Mouse (Mus musculus): ENCODE results near the gene Wipi1. TPM values are rescaled to one million over a fixed set of nuclear protein-coding genes. Genes with fewer than 3 reads are reported as not detected.
A peak's percentile ranks its signal among the peaks of the same experiment; 100 is the strongest.
"Not testable (repeated sequence)": the region's sequence is repeated elsewhere in the genome, so short reads cannot be mapped to it uniquely, and the experiment has no call there.

The Wipi1 gene
- 17.6 TPM in 2 replicates for polyA plus RNA-seq (2015; fragmentation: Nextera tagmentation; extraction: Ambion mirVana)

GRCm38 (mm10) chr11:109611303-109612149, at the start of gene Wipi1:
Gene Wipi1, minus strand, starts transcription at chr11:109611967.
- ATAC-seq (ENCODE audit: low FRiP score, low read depth), result peak; percentile 98
- Histone ChIP-seq H3K9me3 (no peaks in the 10 kb centered on the region), H3K36me3 (no peaks in the 10 kb centered on the region), H3K27ac (replicated peaks) (peak within 1 kb of the TSS; percentile 78), H3K4me2 (peak within 1 kb of the TSS; percentile 95), H3K4me1 (replicated peaks) (peaks cover 19% of the 10 kb centered on the region), H3K9ac (peak within 1 kb of the TSS; percentile 71), H3K4me3 (peak within 1 kb of the TSS; percentile 73), H3K27me3 (no peaks in the 10 kb centered on the region)
- WGBS, result under 1% methylated on average over 57 of the region's 58 CpGs

DNA sequence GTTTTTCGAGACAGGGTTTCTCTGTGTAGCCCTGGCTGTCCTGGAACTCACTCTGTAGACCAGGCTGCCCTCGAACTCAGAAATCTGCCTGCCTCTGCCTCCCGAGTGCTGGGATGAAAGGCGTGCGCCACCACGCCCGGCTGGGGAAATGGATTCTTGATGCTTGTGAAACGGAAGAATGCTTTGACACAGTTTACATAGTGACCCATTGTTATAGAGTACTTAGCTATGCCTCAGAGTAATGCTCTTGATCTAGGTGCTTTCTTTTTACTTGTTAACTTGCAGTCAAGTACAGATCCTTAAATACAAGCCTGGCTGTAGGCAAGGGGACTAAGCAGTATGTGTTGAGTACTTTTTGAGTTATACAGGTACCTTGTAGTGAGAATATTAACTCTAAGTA, 48.8 kb upstream of the Wipi1 start:
- not testable (repeated sequence) for H3K9me3 ChIP-seq; H3K4me3 ChIP-seq; H3K9ac ChIP-seq; H3K27ac ChIP-seq (replicated peaks); H3K4me1 ChIP-seq (replicated peaks); H3K4me2 ChIP-seq; ATAC-seq (ENCODE audit: low FRiP score, low read depth); H3K27me3 ChIP-seq
- H3K36me3 ChIP-seq, result peaks cover 72% of the 10 kb centered on the region
- WGBS, result 89% methylated on average over 8 of the region's 8 CpGs

DNA sequence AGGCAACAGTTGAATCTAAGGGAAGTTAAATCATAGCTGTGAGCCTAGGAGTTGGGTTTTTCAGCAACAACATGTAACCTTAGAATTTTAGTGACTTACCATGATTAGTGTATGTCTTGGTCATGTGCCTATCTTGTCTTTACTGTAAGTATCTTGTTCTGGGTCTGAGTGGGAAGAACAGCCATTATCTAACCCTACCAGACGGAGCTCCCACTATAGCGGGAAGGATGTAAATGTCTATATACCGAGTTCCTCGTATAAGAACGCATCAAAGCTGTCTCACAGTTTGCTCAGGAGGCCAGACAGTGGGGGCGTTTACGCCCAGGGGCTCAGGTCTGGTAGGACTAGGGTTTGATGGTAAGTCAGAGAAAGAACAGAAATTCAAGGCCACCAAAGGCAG, 44.5 kb upstream of the Wipi1 start:
- peaks cover 45% of the 10 kb centered on the region for H3K36me3 ChIP-seq
- WGBS, result 92% methylated on average over 7 of the region's 7 CpGs

DNA sequence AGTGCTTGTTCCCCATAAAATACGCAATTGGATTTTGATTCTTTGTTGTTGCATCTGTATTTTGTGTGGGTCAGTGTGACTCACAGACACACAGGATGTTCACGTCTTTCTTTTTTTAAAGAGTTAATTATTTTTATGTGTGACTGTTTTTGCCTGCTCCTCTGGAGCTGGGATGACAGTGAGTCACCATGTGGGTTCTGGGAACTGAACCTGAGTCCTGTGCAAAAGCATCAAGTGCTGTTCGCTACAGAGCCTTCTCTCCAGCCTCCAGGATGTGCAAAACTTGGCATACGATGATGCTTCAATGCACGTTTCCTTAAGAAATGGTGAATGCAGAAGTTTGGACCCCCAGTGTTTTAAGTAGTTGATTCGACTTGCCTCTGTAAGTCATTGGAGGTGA, 42.8 kb upstream of the Wipi1 start:
- Histone ChIP-seq H3K4me3 (no peak overlapping the region), H3K4me1 (replicated peaks) (peaks cover 43% of the 10 kb centered on the region), H3K36me3 (peaks cover 29% of the 10 kb centered on the region), H3K27ac (replicated peaks) (no peak overlapping the region), H3K27me3 (no peaks in the 10 kb centered on the region), H3K9ac (no peak overlapping the region), H3K9me3 (no peaks in the 10 kb centered on the region), H3K4me2 (no peak overlapping the region)
- no peak for ATAC-seq (ENCODE audit: low FRiP score, low read depth)
- 89% methylated on average over 6 of the region's 6 CpGs for WGBS

More for the DNA sequence above, 44.5 kb upstream of the Wipi1 start:
- Histone ChIP-seq H3K4me2 (no peak overlapping the region), H3K4me3 (no peak overlapping the region), H3K9me3 (no peaks in the 10 kb centered on the region), H3K9ac (no peak overlapping the region), H3K27me3 (no peaks in the 10 kb centered on the region), H3K27ac (replicated peaks) (no peak overlapping the region), H3K4me1 (replicated peaks) (peaks cover 38% of the 10 kb centered on the region)
- ATAC-seq (ENCODE audit: low FRiP score, low read depth), result no peak

GRCm38 (mm10) chr11:109653201-109653600, 41.4 kb upstream of the Wipi1 start:
- no peak for ATAC-seq (ENCODE audit: low FRiP score, low read depth)
- Histone ChIP-seq H3K4me3 (peak overlapping the region; percentile 72; the same call in 1 of the 2 replicates), H3K27me3 (no peaks in the 10 kb centered on the region), H3K9me3 (no peaks in the 10 kb centered on the region), H3K4me2 (peak overlapping the region; percentile 73), H3K4me1 (replicated peaks) (peaks cover 57% of the 10 kb centered on the region), H3K27ac (replicated peaks) (peak overlapping the region; percentile 3), H3K36me3 (peaks cover 28% of the 10 kb centered on the region), H3K9ac (peak overlapping the region; percentile 97)
- WGBS, result 58% methylated on average over 8 of the region's 8 CpGs

DNA sequence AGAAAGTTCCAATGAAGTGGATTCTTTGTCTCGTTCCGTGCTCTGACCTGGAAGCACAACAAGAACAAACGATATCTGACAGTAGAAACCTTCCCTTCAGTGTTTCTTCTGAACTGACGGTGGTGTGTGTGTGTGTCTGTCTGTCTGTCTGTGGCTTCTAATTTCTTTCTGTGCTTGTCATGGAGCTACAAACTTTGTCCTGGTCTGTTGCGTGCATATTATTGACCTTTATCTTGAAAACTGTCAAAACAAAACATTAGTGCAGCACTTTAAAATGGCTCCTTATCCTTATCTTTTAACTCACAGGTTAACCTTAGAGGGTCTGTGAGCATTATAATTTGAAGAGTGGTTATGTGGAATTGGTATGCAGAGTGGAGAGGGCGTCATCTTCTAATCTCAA, 40.7 kb upstream of the Wipi1 start:
- H3K27ac ChIP-seq (replicated peaks), result no peak overlapping the region
- peak overlapping the region; percentile 73 for H3K4me2 ChIP-seq
- no peaks in the 10 kb centered on the region for H3K9me3 ChIP-seq
- peak overlapping the region; percentile 97; the same call in 1 of the 2 replicates for H3K9ac ChIP-seq
- no peaks in the 10 kb centered on the region for H3K27me3 ChIP-seq
- H3K4me1 ChIP-seq (replicated peaks), result peaks cover 60% of the 10 kb centered on the region
- WGBS, result 50% methylated on average over 6 of the region's 6 CpGs
- ATAC-seq (ENCODE audit: low FRiP score, low read depth), result no peak
- H3K4me3 ChIP-seq, result peak overlapping the region; percentile 72
- H3K36me3 ChIP-seq, result peaks cover 28% of the 10 kb centered on the region

GRCm38 (mm10) chr11:109651566-109652024, 39.8 kb upstream of the Wipi1 start:
- WGBS, result 0% methylated on average over 21 of the region's 21 CpGs
- Histone ChIP-seq H3K4me1 (replicated peaks) (peaks cover 59% of the 10 kb centered on the region), H3K36me3 (peaks cover 21% of the 10 kb centered on the region), H3K4me2 (peak overlapping the region; percentile 73), H3K9me3 (no peaks in the 10 kb centered on the region), H3K27me3 (no peaks in the 10 kb centered on the region), H3K9ac (peak overlapping the region; percentile 97), H3K27ac (replicated peaks) (peak overlapping the region; percentile 99), H3K4me3 (peak overlapping the region; percentile 72)
- no peak for ATAC-seq (ENCODE audit: low FRiP score, low read depth)

- Histone ChIP-seq H3K4me3 (peak overlapping the region; percentile 72), H3K9me3 (no peaks in the 10 kb centered on the region), H3K4me1 (replicated peaks) (peaks cover 58% of the 10 kb centered on the region), H3K36me3 (peaks cover 15% of the 10 kb centered on the region), H3K27ac (replicated peaks) (peak overlapping the region; percentile 99), H3K9ac (peak overlapping the region; percentile 97), H3K27me3 (no peaks in the 10 kb centered on the region), H3K4me2 (peak overlapping the region; percentile 73)
- ATAC-seq (ENCODE audit: low FRiP score, low read depth), result peak; percentile 96
- 0% methylated on average over 58 of the region's 90 CpGs for WGBS
These were observed 39.2 kb upstream of the Wipi1 start for GRCm38 (mm10) chr11:109650788-109651565.

DNA sequence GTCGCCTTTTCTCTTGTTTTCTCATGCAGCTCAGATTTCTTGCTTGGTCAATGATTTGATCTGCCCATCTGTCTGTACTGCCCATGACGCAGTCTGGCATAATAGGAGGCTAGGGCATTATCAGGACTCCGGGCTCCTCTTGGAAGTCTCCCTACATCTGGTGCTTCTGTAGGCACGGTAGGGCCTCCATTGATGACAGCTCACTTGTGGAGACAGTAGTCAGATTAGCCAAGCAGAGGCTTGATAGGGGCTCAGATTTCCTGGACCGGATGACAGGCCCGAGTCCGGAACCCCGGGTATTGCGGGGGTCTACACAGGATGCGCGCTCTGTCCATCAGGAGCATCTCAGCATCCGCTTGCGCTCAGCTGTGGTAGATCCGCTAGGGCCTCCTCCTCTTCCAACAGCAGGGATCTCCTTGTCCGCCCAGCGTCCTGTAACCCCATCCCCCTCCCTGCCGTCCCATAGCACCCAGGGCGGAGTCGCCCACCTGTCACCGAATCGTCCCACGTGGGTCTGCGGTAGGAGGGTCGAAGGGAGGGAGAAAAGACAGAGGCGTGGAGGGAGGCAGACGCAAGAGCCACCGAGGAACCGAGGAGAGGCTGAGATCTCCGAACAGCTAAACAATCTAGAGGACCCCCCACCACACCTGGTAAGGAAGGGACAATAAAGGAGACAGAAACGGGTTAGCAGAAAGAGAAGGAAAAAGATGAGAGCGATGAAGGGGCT, 38.4 kb upstream of the Wipi1 start:
- Histone ChIP-seq H3K4me1 (replicated peaks) (peaks cover 53% of the 10 kb centered on the region), H3K27me3 (no peaks in the 10 kb centered on the region), H3K4me2 (peak overlapping the region; percentile 65), H3K4me3 (peak overlapping the region; percentile 72), H3K9ac (peak overlapping the region; percentile 97), H3K27ac (replicated peaks) (peak overlapping the region; percentile 99), H3K36me3 (peaks cover 6% of the 10 kb centered on the region), H3K9me3 (no peaks in the 10 kb centered on the region)
- 1% methylated on average over 31 of the region's 31 CpGs for WGBS
- peak; percentile 87 for ATAC-seq (ENCODE audit: low FRiP score, low read depth)

- ATAC-seq (ENCODE audit: low FRiP score, low read depth), result no peak; the same call in 1 of the 2 replicates
- peak within 1 kb of the TSS; percentile 72 for H3K4me3 ChIP-seq
- 23% methylated on average over 8 of the region's 8 CpGs for WGBS
These were observed 37.4 kb upstream of the Wipi1 start, which contains the start of gene Prkar1a for GRCm38 (mm10) chr11:109649206-109649605. Gene Prkar1a, plus strand, starts transcription at chr11:109649405.

GRCm38 (mm10) chr11:109648510-109648909, 36.7 kb upstream of the Wipi1 start:
- H3K4me3 ChIP-seq, result no peak overlapping the region

More at GRCm38 (mm10) chr11:109649206-109649605, 37.4 kb upstream of the Wipi1 start, which contains the start of gene Prkar1a:
- H3K4me2 ChIP-seq, result peak within 1 kb of the TSS; percentile 65
- no peaks in the 10 kb centered on the region for H3K9me3 ChIP-seq
- peak within 1 kb of the TSS; percentile 99 for H3K27ac ChIP-seq (replicated peaks)
- no peaks in the 10 kb centered on the region for H3K27me3 ChIP-seq
- H3K9ac ChIP-seq, result peak within 1 kb of the TSS; percentile 97
- H3K36me3 ChIP-seq, result no peaks in the 10 kb centered on the region
- peaks cover 47% of the 10 kb centered on the region for H3K4me1 ChIP-seq (replicated peaks)

More at GRCm38 (mm10) chr11:109648510-109648909, 36.7 kb upstream of the Wipi1 start:
- Histone ChIP-seq H3K4me1 (replicated peaks) (peaks cover 40% of the 10 kb centered on the region), H3K27me3 (no peaks in the 10 kb centered on the region), H3K4me2 (peak overlapping the region; percentile 65), H3K27ac (replicated peaks) (peak overlapping the region; percentile 99), H3K9me3 (no peaks in the 10 kb centered on the region), H3K36me3 (no peaks in the 10 kb centered on the region), H3K9ac (0 out of 2 replicates have a peak overlapping the region, but pooled peaks have one; percentile 97)
- no peak for ATAC-seq (ENCODE audit: low FRiP score, low read depth)
- WGBS, result 28% methylated on average over 7 of the region's 7 CpGs

Data from hindbrain, embryonic 15.5 days (tissue).